Mouse (Mus musculus): Measurements from ENCODE around the gene Dgke. TPM values are rescaled to one million over a fixed set of nuclear protein-coding genes. Genes with fewer than 3 reads are reported as not detected.
"Not testable (repeated sequence)": the region's sequence is repeated elsewhere in the genome, so short reads cannot be mapped to it uniquely, and the experiment has no call there.

The Dgke gene
- polyA plus RNA-seq, 1 experiment from 2014 or later: 6.6 TPM

DNA sequence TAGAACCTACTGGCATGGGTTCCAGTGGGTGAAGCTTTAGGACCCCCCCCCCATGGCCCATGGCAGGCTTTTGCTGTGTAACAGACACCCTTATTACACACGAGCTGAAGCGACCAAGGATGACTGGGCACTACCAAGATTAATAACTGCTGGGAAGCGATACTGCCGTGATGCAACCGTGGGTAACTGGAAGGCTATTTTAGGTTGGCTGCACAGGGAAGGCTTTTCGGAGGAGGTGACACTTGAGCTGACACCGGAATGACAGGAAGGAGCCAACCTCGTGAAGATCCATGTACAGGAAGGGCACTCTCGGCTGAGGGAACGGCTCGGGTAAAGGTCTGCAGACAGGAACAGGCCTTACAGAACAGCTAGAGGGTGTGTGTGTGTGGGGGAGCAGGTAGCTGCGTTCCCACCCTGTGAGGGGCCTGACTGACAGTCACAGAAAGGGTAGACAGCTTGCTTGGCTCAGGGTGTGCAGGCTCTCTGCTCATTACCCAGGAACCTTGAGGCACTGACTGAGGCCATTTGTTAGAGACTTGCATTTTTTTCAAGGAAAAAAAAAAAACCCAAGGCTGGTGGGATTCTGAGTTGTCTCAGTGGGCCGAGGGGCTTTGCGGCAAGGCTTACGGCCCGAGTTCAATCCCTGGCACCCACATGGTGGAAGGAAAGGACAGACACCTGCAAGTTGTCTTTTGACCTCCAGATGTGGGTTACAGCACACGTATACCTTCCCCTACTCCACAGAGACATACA, 31.6 kb upstream of the Dgke start:
- Histone ChIP-seq H3K9ac (ENCODE audit: low read length) (no peak overlapping the region), H3K27me3 (ENCODE audit: control insufficient read depth, insufficient read depth, low read length) (no peaks in the 10 kb centered on the region), H3K4me3 (ENCODE audit: low read depth, low read length) (no peak overlapping the region), H3K9me3 (ENCODE audit: control insufficient read depth, low read length) (no peaks in the 10 kb centered on the region), H3K4me1 (ENCODE audit: control insufficient read depth, insufficient read depth, low read length) (no peaks in the 10 kb centered on the region), H3K4me2 (ENCODE audit: low read depth) (no peak overlapping the region), H3K36me3 (ENCODE audit: control insufficient read depth, insufficient read depth, low read length) (no peaks in the 10 kb centered on the region), H3K27ac (ENCODE audit: low read depth, low read length) (no peak overlapping the region)
- DNase-seq (ENCODE audit: low spot score) (no peak), ATAC-seq (ENCODE audit: insufficient read depth, low FRiP score, low TSS enrichment) (no peak)
- 91% methylated on average over 17 of the region's 17 CpGs for WGBS

DNA sequence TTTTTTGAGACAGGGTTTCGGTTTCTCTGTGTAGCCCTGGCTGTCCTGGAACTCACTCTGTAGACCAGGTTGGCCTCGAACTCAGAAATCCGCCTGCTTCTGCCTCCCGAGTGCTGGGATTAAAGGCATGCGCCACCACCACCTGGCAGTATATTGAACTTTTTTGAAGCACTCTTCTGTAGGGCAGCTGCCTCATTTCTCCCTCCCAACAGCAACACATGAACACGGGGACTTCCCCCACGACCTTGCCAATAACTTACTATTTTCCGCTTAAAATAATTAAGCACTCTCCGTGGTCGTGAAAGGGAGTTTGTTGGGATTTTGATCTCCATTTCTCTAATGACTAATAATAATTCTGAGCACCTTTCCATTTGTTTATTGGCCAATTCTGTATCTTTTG, 30.6 kb upstream of the Dgke start:
- not testable (repeated sequence) for H3K4me1 ChIP-seq (ENCODE audit: control insufficient read depth, insufficient read depth, low read length); DNase-seq (ENCODE audit: low spot score); ATAC-seq (ENCODE audit: insufficient read depth, low FRiP score, low TSS enrichment); H3K4me2 ChIP-seq (ENCODE audit: low read depth); H3K4me3 ChIP-seq (ENCODE audit: low read depth, low read length); H3K27ac ChIP-seq (ENCODE audit: low read depth, low read length); H3K9me3 ChIP-seq (ENCODE audit: control insufficient read depth, low read length); H3K9ac ChIP-seq (ENCODE audit: low read length); H3K36me3 ChIP-seq (ENCODE audit: control insufficient read depth, insufficient read depth, low read length); H3K27me3 ChIP-seq (ENCODE audit: control insufficient read depth, insufficient read depth, low read length)
- 92% methylated on average over 10 of the region's 10 CpGs for WGBS

DNA sequence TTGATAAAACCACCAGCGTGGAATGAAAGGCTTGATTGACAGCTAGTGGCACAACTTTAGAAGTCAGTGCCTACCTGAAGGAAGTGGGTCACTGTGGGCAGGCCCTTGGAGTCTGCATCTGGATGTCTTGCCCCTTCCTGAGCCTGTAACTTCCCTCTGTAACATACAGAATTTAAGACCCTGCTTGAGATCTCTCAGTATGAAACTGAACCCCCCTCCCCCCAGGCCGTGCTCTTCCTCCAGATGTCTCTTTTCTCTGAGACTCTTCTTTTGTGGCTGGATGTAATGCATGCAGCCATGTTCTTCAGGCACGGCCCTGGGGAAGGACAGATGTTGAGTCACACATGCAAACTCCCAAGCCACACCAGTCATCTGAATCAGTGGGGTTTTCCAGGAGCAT, 28.7 kb upstream of the Dgke start:
- H3K4me1 ChIP-seq (ENCODE audit: control insufficient read depth, insufficient read depth, low read length): no peaks in the 10 kb centered on the region

DNA sequence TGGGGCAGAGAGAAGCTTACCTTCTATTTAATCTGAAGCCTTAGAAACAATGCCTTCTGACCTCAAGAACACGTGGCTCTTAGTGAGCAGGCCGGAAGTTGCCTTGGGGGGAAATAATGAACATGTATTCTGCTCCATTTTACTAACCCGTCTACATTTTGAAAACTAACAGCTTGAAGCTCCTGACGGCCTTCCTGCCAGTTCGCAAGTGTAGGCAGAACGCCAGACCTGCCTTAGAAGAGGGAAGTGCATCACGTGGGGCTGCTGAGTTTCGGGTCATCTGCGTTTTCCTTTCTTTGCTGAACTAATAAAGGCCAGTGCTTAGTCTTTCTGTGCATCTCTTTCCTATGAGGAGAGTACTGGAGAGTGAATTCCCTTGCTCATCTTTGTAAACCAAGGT, 26.1 kb upstream of the Dgke start:
- Histone ChIP-seq H3K27ac (ENCODE audit: low read depth, low read length) (no peak overlapping the region), H3K9ac (ENCODE audit: low read length) (no peak overlapping the region), H3K4me2 (ENCODE audit: low read depth) (no peak overlapping the region), H3K4me3 (ENCODE audit: low read depth, low read length) (no peak overlapping the region), H3K9me3 (ENCODE audit: control insufficient read depth, low read length) (no peaks in the 10 kb centered on the region), H3K36me3 (ENCODE audit: control insufficient read depth, insufficient read depth, low read length) (no peaks in the 10 kb centered on the region), H3K4me1 (ENCODE audit: control insufficient read depth, insufficient read depth, low read length) (no peaks in the 10 kb centered on the region), H3K27me3 (ENCODE audit: control insufficient read depth, insufficient read depth, low read length) (no peaks in the 10 kb centered on the region)
- DNase-seq (ENCODE audit: low spot score) (no peak), ATAC-seq (ENCODE audit: insufficient read depth, low FRiP score, low TSS enrichment) (no peak)
- 80% methylated on average over 9 of the region's 9 CpGs for WGBS

More for the DNA sequence above, 28.7 kb upstream of the Dgke start:
- H3K36me3 ChIP-seq (ENCODE audit: control insufficient read depth, insufficient read depth, low read length): no peaks in the 10 kb centered on the region
- H3K27ac ChIP-seq (ENCODE audit: low read depth, low read length): no peak overlapping the region
- DNase-seq (ENCODE audit: low spot score): no peak
- no peak overlapping the region for H3K4me3 ChIP-seq (ENCODE audit: low read depth, low read length)
- no peaks in the 10 kb centered on the region for H3K27me3 ChIP-seq (ENCODE audit: control insufficient read depth, insufficient read depth, low read length)
- no peaks in the 10 kb centered on the region for H3K9me3 ChIP-seq (ENCODE audit: control insufficient read depth, low read length)
- no peak overlapping the region for H3K9ac ChIP-seq (ENCODE audit: low read length)
- no peak for ATAC-seq (ENCODE audit: insufficient read depth, low FRiP score, low TSS enrichment)
- H3K4me2 ChIP-seq (ENCODE audit: low read depth): no peak overlapping the region
- WGBS: 83% methylated on average over 3 of the region's 3 CpGs

DNA sequence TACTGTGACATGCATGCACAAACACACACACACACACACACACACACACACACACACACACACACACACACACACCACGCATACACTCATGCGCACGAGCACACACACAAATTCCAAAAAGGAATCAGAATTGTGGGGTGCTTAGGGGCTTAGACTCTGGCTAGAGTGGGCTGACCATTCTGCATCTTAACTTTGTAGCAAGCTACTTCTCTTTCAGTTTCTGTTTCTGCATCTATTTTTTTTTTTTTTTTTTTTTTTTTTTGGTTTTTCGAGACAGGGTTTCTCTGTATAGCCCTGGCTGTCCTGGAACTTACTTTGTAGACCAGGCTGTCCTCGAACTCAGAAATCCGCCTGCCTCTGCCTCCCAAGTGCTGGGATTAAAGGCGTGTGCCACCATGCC, 23.7 kb upstream of the Dgke start:
- not testable (repeated sequence) for H3K36me3 ChIP-seq (ENCODE audit: control insufficient read depth, insufficient read depth, low read length); H3K4me1 ChIP-seq (ENCODE audit: control insufficient read depth, insufficient read depth, low read length); DNase-seq (ENCODE audit: low spot score); H3K9me3 ChIP-seq (ENCODE audit: control insufficient read depth, low read length); H3K4me3 ChIP-seq (ENCODE audit: low read depth, low read length); ATAC-seq (ENCODE audit: insufficient read depth, low FRiP score, low TSS enrichment); H3K9ac ChIP-seq (ENCODE audit: low read length); H3K4me2 ChIP-seq (ENCODE audit: low read depth); H3K27me3 ChIP-seq (ENCODE audit: control insufficient read depth, insufficient read depth, low read length); H3K27ac ChIP-seq (ENCODE audit: low read depth, low read length)
- WGBS: 91% methylated on average over 6 of the region's 7 CpGs

DNA sequence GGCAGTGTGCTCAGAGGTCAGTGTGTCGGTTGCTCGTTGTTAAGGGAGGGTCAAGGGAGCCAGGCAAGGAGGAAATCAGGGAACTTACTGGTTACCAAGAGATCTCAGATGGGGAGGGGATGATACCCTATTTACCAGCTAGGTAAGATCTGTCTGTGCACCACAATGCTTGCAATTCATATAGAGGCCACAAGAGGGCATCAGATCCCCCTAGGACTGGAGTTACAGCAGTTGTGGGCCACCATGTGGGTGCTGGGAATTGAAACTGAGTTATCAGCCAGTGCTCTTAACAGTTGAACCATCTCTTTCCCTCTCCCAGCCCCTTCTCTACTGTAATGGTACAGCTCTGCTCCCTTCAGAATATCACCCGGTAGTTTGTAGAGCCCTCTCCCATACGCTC, 22.1 kb upstream of the Dgke start:
- 90% methylated on average over 4 of the region's 4 CpGs for WGBS

DNA sequence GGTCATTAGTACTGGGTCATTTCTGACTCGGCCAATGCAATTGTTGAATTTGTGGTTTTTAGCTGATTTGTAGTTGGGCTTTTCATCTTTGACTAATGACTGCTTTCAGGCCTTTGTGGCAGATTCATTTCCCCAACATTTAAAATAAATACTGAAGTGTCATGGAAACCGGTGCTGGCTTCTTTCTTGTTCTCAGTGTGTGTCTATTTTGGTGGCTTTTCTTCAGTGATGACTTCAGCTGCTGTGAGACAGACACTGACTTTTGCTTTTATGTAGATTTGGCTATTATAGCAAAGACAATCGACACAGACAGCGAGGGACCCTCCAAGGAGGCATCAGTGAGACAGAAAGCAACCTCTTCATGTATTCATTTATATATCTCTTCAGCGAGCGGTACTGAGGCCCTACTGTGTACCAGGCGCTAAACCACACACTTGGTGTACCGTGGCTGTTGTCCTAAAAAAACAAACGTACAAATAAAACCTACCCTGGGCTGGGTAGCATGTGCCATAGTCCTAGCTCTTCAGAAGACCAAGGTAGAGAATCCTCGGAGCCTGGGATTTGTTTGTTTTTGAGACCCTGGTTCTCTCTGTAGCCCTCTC, 19.7 kb upstream of the Dgke start:
- no peak overlapping the region for H3K4me2 ChIP-seq (ENCODE audit: low read depth)
- no peaks in the 10 kb centered on the region for H3K27me3 ChIP-seq (ENCODE audit: control insufficient read depth, insufficient read depth, low read length)
- no peak for DNase-seq (ENCODE audit: low spot score)
- H3K36me3 ChIP-seq (ENCODE audit: control insufficient read depth, insufficient read depth, low read length): no peaks in the 10 kb centered on the region
- H3K27ac ChIP-seq (ENCODE audit: low read depth, low read length): no peak overlapping the region
- ATAC-seq (ENCODE audit: insufficient read depth, low FRiP score, low TSS enrichment): no peak
- no peaks in the 10 kb centered on the region for H3K9me3 ChIP-seq (ENCODE audit: control insufficient read depth, low read length)
- 64% methylated on average over 10 of the region's 10 CpGs for WGBS
- 0 out of 2 replicates have a peak, but pooled peaks cover 3% of the 10 kb centered on the region for H3K4me1 ChIP-seq (ENCODE audit: control insufficient read depth, insufficient read depth, low read length)
- H3K9ac ChIP-seq (ENCODE audit: low read length): no peak overlapping the region
- H3K4me3 ChIP-seq (ENCODE audit: low read depth, low read length): no peak overlapping the region

More for the DNA sequence above, 22.1 kb upstream of the Dgke start:
- DNase-seq (ENCODE audit: low spot score): no peak
- 0 out of 2 replicates have a peak, but pooled peaks cover 3% of the 10 kb centered on the region for H3K4me1 ChIP-seq (ENCODE audit: control insufficient read depth, insufficient read depth, low read length)
- H3K4me3 ChIP-seq (ENCODE audit: low read depth, low read length): no peak overlapping the region
- H3K4me2 ChIP-seq (ENCODE audit: low read depth): no peak overlapping the region
- no peaks in the 10 kb centered on the region for H3K27me3 ChIP-seq (ENCODE audit: control insufficient read depth, insufficient read depth, low read length)
- H3K9me3 ChIP-seq (ENCODE audit: control insufficient read depth, low read length): no peaks in the 10 kb centered on the region
- no peaks in the 10 kb centered on the region for H3K36me3 ChIP-seq (ENCODE audit: control insufficient read depth, insufficient read depth, low read length)
- H3K27ac ChIP-seq (ENCODE audit: low read depth, low read length): no peak overlapping the region
- no peak overlapping the region for H3K9ac ChIP-seq (ENCODE audit: low read length)
- ATAC-seq (ENCODE audit: insufficient read depth, low FRiP score, low TSS enrichment): no peak

DNA sequence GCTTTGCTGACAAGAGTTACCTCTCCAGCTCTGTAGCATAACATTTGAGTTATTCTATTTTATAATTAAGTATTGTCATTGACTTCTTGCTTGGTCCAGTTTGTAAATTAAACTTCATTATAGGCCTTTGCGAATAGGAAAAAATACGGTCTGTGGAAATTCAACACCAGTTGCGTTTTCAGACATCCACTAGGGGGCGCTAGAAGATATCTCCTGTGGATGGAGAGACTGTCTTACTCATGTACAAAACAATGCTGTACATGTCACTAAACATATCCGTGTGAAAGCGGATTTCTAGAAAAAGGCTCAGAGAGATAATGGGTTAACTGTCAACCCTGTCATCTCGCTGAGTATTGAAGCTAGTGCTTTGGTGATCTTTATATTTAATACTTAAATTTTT, 18.0 kb upstream of the Dgke start:
- Histone ChIP-seq H3K27ac (ENCODE audit: low read depth, low read length) (no peak overlapping the region), H3K27me3 (ENCODE audit: control insufficient read depth, insufficient read depth, low read length) (no peaks in the 10 kb centered on the region), H3K9ac (ENCODE audit: low read length) (no peak overlapping the region), H3K36me3 (ENCODE audit: control insufficient read depth, insufficient read depth, low read length) (no peaks in the 10 kb centered on the region), H3K4me2 (ENCODE audit: low read depth) (no peak overlapping the region), H3K4me1 (ENCODE audit: control insufficient read depth, insufficient read depth, low read length) (0 out of 2 replicates have a peak, but pooled peaks cover 3% of the 10 kb centered on the region), H3K4me3 (ENCODE audit: low read depth, low read length) (no peak overlapping the region), H3K9me3 (ENCODE audit: control insufficient read depth, low read length) (no peaks in the 10 kb centered on the region)
- peak; percentile 35 for DNase-seq (ENCODE audit: low spot score)
- WGBS: 51% methylated on average over 7 of the region's 7 CpGs
- ATAC-seq (ENCODE audit: insufficient read depth, low FRiP score, low TSS enrichment): no peak

DNA sequence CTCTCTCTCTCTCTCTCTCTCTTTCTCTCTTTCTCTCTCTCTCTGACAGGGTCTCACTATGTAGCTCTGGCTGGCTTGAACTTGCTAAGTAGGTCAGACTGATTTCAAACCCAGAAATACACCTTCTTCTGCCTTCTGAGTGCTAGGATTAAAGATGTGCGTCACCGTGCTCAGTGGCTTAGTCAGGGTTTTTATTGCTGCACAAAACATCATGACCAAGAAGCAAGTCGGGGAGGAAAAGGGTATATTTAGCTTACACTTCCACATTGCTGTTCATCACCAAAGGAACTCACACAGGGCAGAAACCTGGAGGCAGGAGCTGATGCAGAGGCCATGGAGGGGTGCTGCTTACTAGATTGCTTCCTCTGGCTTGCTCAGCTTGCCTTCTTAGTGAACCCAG, 16.0 kb upstream of the Dgke start:
- H3K9me3 ChIP-seq (ENCODE audit: control insufficient read depth, low read length); H3K36me3 ChIP-seq (ENCODE audit: control insufficient read depth, insufficient read depth, low read length); H3K4me3 ChIP-seq (ENCODE audit: low read depth, low read length); H3K27ac ChIP-seq (ENCODE audit: low read depth, low read length); H3K9ac ChIP-seq (ENCODE audit: low read length); H3K27me3 ChIP-seq (ENCODE audit: control insufficient read depth, insufficient read depth, low read length); ATAC-seq (ENCODE audit: insufficient read depth, low FRiP score, low TSS enrichment); H3K4me2 ChIP-seq (ENCODE audit: low read depth); DNase-seq (ENCODE audit: low spot score); H3K4me1 ChIP-seq (ENCODE audit: control insufficient read depth, insufficient read depth, low read length): not testable (repeated sequence)
- 88% methylated on average over 3 of the region's 3 CpGs for WGBS

Measured in neural tube, embryonic 11.5 days (tissue).